Mouse (Mus musculus) spleen, adult 18-20 months (tissue): Measurements from ENCODE around the gene Ankrd33b.

ENCODE experiments used
- DNase-seq, 2 experiments: peaks; one replicate each; pipeline ENCODE4 v3.0.0; 2022; ENCODE audit warnings: mixed read lengths in 2 of 2

Ankrd33b gene

DNA sequence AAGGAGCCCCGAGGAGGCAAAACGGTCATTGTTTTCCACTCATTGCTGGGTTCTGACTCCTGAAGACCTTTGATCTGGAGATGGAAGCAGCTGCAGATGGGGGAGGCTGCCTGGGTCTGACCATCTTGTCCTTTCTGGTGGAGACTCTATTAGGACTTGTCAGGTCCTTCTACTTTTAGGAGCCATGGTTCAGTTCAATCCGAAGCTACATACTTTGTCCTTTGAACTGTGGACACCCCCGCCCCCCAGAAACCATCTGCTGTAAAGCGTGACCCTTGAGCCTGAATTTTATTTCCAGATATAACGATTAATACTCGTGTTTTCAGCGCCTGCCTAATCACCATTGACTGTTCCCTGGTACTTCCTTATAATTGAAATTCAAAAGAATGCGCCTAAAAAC lies 105.2 kb downstream of the Ankrd33b start:
- no peak for DNase-seq

DNA sequence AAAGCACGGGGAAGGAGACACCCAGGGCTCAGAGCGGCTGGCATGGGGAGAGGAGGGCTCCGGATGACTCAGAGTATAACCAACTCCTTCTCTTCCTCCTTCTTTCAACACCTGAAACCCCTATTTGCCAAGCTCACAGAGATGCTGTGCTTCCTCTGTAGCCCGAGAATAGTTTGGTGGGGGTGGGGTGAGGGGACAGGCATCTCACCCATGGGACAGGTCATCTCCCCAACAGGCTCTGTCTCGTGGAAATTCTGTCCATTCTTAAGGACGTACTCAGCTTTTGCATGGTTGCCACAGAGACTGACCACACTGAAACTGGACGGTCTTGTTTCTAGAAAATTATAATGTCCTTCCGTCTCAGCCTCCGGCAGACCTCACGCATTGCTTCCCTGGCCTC lies 106.4 kb downstream of the Ankrd33b start:
- DNase-seq, result no peak

GRCm38 (mm10) chr15:31258693-31259439 lies 108.7 kb downstream of the Ankrd33b start:
- DNase-seq, result no peak

- no peak for DNase-seq
These were observed 109.4 kb downstream of the Ankrd33b start for GRCm38 (mm10) chr15:31258029-31258692.

DNA sequence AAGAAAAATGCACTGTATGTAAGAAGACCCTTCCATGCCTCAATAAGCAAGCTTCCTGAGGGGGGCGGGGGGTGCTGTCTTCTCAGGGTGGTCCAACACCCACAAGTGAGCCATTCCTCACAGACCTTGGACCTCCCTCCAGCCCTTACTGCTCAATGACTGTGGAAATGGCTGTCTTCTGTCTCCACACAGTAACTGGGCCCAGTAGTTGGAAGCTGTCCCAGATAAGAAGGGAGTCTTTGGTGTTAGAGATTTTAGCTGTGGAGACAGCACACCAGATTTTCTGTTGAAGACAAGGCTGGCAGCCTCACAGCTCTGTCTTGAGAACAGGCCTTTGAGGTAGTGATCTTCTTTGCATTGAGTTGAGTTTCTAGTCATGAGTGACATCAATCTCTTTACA lies 110.2 kb downstream of the Ankrd33b start:
- no peak for DNase-seq

- no peak for DNase-seq
These were observed 111.8 kb downstream of the Ankrd33b start for GRCm38 (mm10) chr15:31255762-31256161.

DNA sequence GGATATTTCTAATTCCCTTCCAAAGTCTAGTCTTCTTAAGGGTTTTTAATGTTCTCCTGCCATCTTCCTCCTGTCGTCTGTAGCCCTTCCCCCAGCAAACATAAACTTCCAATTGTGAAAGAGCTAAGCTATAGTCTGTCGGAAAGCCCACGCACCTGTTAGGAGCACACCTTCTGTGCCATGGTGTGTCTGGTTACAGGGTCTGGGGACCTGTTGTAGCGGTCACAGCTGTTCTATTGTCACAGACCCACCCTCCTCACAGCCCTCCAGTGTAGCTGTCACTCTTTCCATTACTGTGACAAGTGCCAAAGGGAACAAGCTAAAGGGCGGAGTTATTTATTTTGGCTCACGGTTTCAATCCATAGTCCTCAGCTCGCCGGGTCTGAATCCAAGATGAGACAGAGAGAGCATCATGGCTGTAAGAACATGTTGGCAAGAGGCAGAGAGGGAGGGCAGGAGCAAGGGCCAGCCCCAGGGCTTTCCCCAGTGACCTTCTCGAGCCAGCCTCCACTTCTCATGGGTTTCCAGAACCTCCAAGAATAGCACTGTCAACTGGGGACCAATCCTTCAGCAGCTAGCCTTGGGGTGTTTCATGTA lies 112.5 kb downstream of the Ankrd33b start:
- no peak for DNase-seq

- DNase-seq, result no peak
These were observed 113.6 kb downstream of the Ankrd33b start for GRCm38 (mm10) chr15:31253963-31254362.

DNA sequence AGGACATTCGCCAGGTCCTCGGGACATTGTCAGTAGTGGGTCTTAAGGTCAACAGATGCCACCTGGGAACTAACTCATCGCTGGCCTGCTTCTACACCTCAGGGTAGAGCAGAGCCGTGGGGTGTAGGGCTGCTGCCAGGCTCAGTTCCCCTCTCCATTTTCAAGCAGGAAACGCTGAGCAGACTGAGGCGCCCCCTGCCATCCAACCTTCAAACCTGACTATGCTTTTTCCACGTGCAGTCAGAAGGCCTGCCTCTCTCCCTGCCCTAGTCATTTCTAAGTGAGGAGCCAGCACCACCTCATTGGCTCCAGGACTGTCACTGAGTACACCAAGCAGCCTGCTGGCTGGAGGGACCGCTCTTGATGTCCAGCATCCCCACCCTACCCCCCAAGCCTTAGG lies 114.1 kb downstream of the Ankrd33b start:
- no peak for DNase-seq

DNA sequence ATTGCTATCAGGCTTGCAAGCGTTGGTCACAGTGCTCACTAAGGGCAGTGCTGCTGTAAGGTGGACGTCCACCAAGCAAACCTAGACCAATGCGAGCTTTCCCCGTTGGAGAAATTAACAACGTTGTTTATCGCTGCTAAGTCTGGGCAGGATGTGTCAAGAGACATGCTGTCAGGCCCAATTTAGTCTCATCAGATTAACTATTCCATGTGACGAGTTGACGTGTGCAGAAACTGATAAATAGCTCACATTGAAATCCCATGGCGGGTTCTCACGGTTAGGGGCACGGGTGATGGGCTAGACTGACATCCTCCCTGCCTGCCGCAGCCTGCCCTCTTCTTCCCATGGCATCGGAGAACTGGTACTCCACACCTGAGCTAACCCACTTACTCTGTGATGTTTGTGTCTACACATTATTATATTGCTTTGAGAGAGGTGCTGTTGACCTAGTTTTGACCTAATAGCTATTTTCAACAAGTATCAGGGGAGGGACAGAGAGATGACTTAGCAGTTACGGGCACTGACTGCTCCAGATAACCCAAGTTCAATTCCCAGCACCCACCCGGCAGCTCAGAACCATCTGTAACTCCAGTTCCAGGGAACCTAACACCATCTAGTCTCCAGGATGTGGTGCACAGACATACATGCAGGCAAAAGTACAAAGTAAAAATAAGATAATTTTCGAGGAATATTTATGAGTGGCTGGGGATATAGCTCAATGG lies 114.8 kb downstream of the Ankrd33b start:
- no peak for DNase-seq

DNA sequence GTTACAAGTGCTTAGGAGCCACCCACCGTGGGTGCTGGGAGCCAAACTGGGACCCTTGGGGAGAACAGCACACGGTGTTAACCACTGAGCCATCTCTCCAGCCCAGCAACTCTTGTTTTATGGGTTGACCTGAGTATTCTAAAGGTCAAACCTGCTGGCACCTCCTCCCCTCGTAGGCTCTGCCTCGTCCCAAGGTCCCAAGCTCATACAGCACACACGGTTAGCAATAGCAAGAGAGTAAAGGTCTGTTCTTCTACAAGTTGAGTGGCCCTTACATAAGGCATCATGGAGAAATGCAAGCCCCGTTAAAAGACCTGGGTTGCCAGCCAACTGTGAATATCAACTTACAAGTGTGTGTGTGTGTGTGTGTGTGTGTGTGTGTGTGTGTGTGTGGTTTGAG lies 116.3 kb downstream of the Ankrd33b start:
- no peak for DNase-seq

- no peak for DNase-seq
These were observed 116.8 kb downstream of the Ankrd33b start for GRCm38 (mm10) chr15:31250676-31251075.

DNA sequence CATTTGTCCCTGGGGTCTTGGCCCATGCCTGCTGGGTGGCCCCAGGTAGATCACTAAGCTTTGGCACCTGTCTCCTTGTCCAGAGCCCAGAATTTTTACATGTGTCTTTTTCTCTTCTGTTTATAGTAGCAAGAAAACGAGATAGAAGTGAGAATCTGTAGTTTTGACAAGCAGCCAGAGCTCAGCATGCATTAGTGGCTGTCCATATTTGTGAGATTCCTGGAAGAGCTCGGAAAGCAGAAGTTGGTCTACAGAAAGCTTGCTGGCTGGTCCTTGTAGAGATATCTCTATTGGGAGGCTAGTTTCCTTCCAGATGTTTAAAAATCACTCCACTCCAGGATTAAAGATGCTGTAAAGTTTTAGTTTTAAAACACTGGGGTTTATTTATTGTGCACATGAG lies 117.5 kb downstream of the Ankrd33b start:
- DNase-seq, result no peak

- no peak for DNase-seq
These were observed 118.6 kb downstream of the Ankrd33b start for GRCm38 (mm10) chr15:31248882-31249281.

DNA sequence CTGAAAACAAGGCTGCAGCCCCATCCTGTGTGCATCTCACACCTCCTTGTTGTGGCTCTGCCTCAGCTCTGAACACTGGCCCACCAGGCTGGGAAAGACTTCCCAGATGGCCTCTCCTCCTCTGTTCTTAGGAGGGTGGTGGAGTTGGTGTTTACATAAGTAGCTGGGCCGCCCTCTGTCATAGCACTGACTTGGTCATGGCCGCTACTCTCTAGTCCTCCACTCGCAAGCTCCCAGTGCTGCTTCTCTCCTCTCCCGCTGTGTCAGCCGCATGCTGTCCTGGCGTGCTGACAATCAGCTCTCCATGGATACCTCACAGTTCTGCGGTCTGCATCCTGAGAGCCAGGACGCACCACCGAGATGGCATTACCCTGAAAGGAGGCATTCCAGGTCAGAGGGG lies 120.5 kb downstream of the Ankrd33b start:
- DNase-seq, result no peak

GRCm38 (mm10) chr15:31245934-31246333 lies 121.6 kb downstream of the Ankrd33b start:
- no peak for DNase-seq

- DNase-seq, result no peak
These were observed 122.7 kb downstream of the Ankrd33b start for GRCm38 (mm10) chr15:31244696-31245445.

DNA sequence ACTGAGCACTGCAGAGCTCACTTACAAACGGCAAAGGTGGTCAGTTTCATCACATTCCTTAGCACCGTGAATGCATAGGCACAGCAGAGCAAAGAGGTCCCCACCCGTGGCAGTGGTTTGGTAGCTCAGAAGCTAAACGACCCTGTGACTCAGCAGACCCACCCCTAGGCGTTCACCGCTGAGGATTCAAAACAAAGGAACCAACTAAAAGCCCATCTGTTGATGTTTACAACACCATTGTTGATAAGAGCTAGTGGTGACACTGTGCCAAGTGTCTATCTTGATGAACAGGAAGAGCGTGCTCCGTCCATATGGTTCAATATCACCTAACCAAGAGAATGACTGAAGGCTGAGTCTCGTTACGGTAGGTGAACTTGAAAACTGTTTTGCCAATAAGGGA lies 124.3 kb downstream of the Ankrd33b start:
- DNase-seq, result no peak
